Comparison of ENCODE assay signal across 12 mouse cellular contexts in the genomic region with DNA sequence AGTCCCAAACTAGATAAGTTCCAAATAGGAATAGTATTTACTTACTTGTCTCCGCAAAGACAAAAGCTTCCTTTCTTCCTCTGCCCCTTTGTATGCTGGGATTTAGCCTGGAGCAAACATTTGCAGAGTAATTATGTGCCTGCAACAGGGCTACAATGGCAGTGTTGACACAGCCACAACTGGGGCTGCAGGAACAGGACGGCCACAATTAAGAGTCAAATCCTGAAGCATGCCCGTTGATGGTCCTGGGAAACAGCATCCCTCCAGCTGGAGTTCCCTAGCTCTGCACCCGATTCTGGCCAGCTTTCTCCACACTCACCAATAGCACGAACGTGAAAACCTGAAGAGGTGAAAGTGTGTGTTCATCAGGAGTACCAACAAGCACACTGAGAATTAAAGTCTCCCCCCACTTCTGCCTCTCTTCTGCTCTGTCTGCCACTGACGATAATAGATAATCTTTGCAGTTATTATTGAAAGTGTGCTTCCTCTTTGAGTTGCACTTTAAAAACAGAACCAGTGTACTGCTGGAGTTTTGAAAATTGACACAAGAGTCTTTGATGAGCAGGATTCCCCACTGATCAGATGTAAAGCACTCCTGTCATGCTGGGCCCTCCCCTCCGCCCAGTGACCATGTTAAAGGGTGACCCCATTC. TPM values are rescaled to one million over a fixed set of nuclear protein-coding genes. Genes with fewer than 3 reads are reported as not detected.
A peak's percentile ranks its signal among the peaks of the same experiment; 100 is the strongest.
DNase-seq lines count a peak whose midpoint lies in the region; ATAC-seq and TF ChIP-seq lines count a peak whose summit lies in the region.
"Had no signal": no experiment of that assay in that cellular context is flagged by ENCODE, and none has a peak within 500 bp of the region (broad histone marks: within the 10 kb centered on the region; RNA-seq: fewer than 3 reads in every experiment).

No protein-coding gene starts in this region.

- H3K36me3 ChIP-seq in kidney, adult 2 months (ENCODE audit: control insufficient read depth, insufficient read depth, low read length) = no peaks in the 10 kb centered on the region; the same call in 1 of the 2 replicates
- H3K36me3 ChIP-seq in embryonic facial prominence, embryonic 10.5 days (replicated peaks) = peaks cover 8% of the 10 kb centered on the region
- H3K36me3 ChIP-seq in midbrain, embryonic 14.5 days (ENCODE audit: control insufficient read depth, insufficient read depth, low read length) = 0 out of 2 replicates have a peak, but pooled peaks cover 8% of the 10 kb centered on the region

- H3K4me3 ChIP-seq in kidney, adult 2 months (ENCODE audit: insufficient read depth, low read depth, low read length) = no peak overlapping the region
- H3K4me3 ChIP-seq in embryonic facial prominence, embryonic 10.5 days = peak overlapping the region; percentile 23; the same call in 1 of the 2 replicates
- H3K4me3 ChIP-seq in midbrain, embryonic 14.5 days (replicated peaks; ENCODE audit: low read depth, low read length) = no peak overlapping the region
- H3K4me3 ChIP-seq: kidney, embryonic 15.5 days had no signal

- 0 out of 2 replicates have a peak overlapping the region, but pooled peaks have one; percentile 13 for H3K27ac ChIP-seq in kidney, adult 2 months (ENCODE audit: insufficient read depth, low read depth, low read length)
- H3K27ac ChIP-seq in embryonic facial prominence, embryonic 10.5 days (replicated peaks) = peak overlapping the region; percentile 74
- no peak overlapping the region for H3K27ac ChIP-seq in midbrain, embryonic 14.5 days (replicated peaks; ENCODE audit: low read depth, low read length)
- H3K27ac ChIP-seq: kidney, embryonic 15.5 days; liver, embryonic 14.5 days had no signal

- no peaks in the 10 kb centered on the region for H3K9me3 ChIP-seq in embryonic facial prominence, embryonic 10.5 days
- no peaks in the 10 kb centered on the region for H3K9me3 ChIP-seq in midbrain, embryonic 14.5 days (ENCODE audit: control insufficient read depth, low read length)
- H3K9me3 ChIP-seq: kidney, embryonic 15.5 days had no signal

- H3K27me3 ChIP-seq in kidney, adult 2 months (replicated peaks; ENCODE audit: control insufficient read depth, insufficient read depth, low read length) = no peaks in the 10 kb centered on the region
- no peaks in the 10 kb centered on the region for H3K27me3 ChIP-seq in embryonic facial prominence, embryonic 10.5 days (replicated peaks; ENCODE audit: low read depth, poor library complexity, severe bottlenecking)
- no peaks in the 10 kb centered on the region for H3K27me3 ChIP-seq in midbrain, embryonic 14.5 days (ENCODE audit: control insufficient read depth, insufficient read depth, low read length)
- H3K27me3 ChIP-seq: kidney, embryonic 15.5 days had no signal

- TF ChIP-seq POLR2A in kidney, adult 2 months (IDR thresholded peaks at IDR 0.05; ENCODE audit: low read depth, low read length) = no peak
- TF ChIP-seq POLR2A in brain, embryonic 14.5 days (IDR thresholded peaks at IDR 0.05; ENCODE audit: borderline replicate concordance, extremely low read depth, insufficient read depth, insufficient read length, poor library complexity, severe bottlenecking) = no peak

- DNase-seq in kidney, adult 2 months = no peak
- no peak for DNase-seq in kidney, postnatal 14 days
- peak; percentile 77 for DNase-seq in brain, embryonic 14.5 days (ENCODE audit: low read depth)
- peak; percentile 65 for DNase-seq in embryonic facial prominence, embryonic 10.5 days (ENCODE audit: low spot score)
- DNase-seq in midbrain, embryonic 14.5 days = peak; percentile 49
- DNase-seq in urinary bladder, adult 18-20 months (ENCODE audit: low spot score in 2 of 2) = no peak
- no peak for DNase-seq in thymus, postnatal 14 days
- DNase-seq in layer of hippocampus, postnatal 25 days (ENCODE audit: extremely low spot score in 1 of 2, low spot score in 1 of 2) = no peak
- DNase-seq: gastrocnemius, postnatal 10 days; heart, postnatal 10 days had no signal

- no peak overlapping the region for H3K4me2 ChIP-seq in midbrain, embryonic 14.5 days (ENCODE audit: low read length)
- H3K4me2 ChIP-seq: kidney, embryonic 15.5 days had no signal

- H3K4me1 ChIP-seq in kidney, adult 2 months (ENCODE audit: control insufficient read depth, insufficient read depth, low read length) = peaks cover 6% of the 10 kb centered on the region; the same call in 1 of the 2 replicates
- H3K4me1 ChIP-seq in embryonic facial prominence, embryonic 10.5 days = peaks cover 77% of the 10 kb centered on the region
- H3K4me1 ChIP-seq in midbrain, embryonic 14.5 days (ENCODE audit: control insufficient read depth, insufficient read depth, low read length) = 0 out of 2 replicates have a peak, but pooled peaks cover 3% of the 10 kb centered on the region

- no peak for ATAC-seq in midbrain, embryonic 14.5 days (ENCODE audit: low FRiP score, low TSS enrichment)

- no peak for TF ChIP-seq CTCF in kidney, adult 2 months (conservative IDR thresholded peaks at IDR 0.05; ENCODE audit: insufficient read depth, insufficient read length, low read depth, low read length)
- TF ChIP-seq CTCF in brain, embryonic 14.5 days (IDR thresholded peaks at IDR 0.05; ENCODE audit: borderline replicate concordance, extremely low read depth, insufficient read depth, insufficient read length) = no peak

- 62% methylated on average over 8 of the region's 8 CpGs for WGBS in kidney, adult 2 months
- WGBS in embryonic facial prominence, embryonic 10.5 days = 9% methylated on average over 8 of the region's 8 CpGs
- WGBS in midbrain, embryonic 14.5 days = 8% methylated on average over 8 of the region's 8 CpGs

- H3K9ac ChIP-seq in midbrain, embryonic 14.5 days (replicated peaks; ENCODE audit: low read length) = no peak overlapping the region
- H3K9ac ChIP-seq: kidney, embryonic 15.5 days; liver, embryonic 14.5 days had no signal

RNA-seq across cellular contexts. Expression of a gene that starts 54.2 kb away (rescaled TPM):
- polyA plus RNA-seq in kidney, adult 2 months (2012; rRNA removed) = 15.1 and 17.7 TPM in 2 replicates
- 29.1 and 34.6 TPM in 2 replicates for polyA plus RNA-seq in brain, embryonic 14.5 days (2012; rRNA removed)
- 8.9 and 10.0 TPM in 2 replicates for polyA plus RNA-seq in embryonic facial prominence, embryonic 10.5 days (2016; fragmentation: Nextera tagmentation; extraction: Ambion mirVana)
- 12.6 and 14.3 TPM in 2 replicates for polyA plus RNA-seq in midbrain, embryonic 14.5 days (2014; fragmentation: Nextera tagmentation; extraction: Ambion mirVana)
- total RNA-seq in layer of hippocampus, postnatal 25 days (2021) = 10 to 100 TPM in 1 of 2 experiments, 1 to 10 TPM in 1; 9.9 to 16.7 TPM

RNA-seq across cellular contexts. Expression of a gene that starts 54.3 kb away (rescaled TPM):
- polyA plus RNA-seq in kidney, adult 2 months (2012; rRNA removed) = 4.8 and 6.1 TPM in 2 replicates
- polyA plus RNA-seq in brain, embryonic 14.5 days (2012; rRNA removed) = 13.1 and 16.1 TPM in 2 replicates
- 19.8 and 21.0 TPM in 2 replicates for polyA plus RNA-seq in embryonic facial prominence, embryonic 10.5 days (2016; fragmentation: Nextera tagmentation; extraction: Ambion mirVana)
- polyA plus RNA-seq in midbrain, embryonic 14.5 days (2014; fragmentation: Nextera tagmentation; extraction: Ambion mirVana) = 16.6 and 17.2 TPM in 2 replicates
- total RNA-seq in layer of hippocampus, postnatal 25 days (2021) = 10 to 100 TPM in 1 of 2 experiments, 1 to 10 TPM in 1; 10.0 to 11.4 TPM

Comparison
In these comparisons a context has a peak if more than half of its experiments do, and no peak if none do; other contexts are left out.
1. DNase-seq: peak in brain, embryonic 14.5 days (single experiment), embryonic facial prominence, embryonic 10.5 days (single experiment) and midbrain, embryonic 14.5 days (single experiment); none in kidney, adult 2 months (single experiment), kidney, postnatal 14 days (single experiment), urinary bladder, adult 18-20 months (0 of 2), thymus, postnatal 14 days (single experiment) and layer of hippocampus, postnatal 25 days (0 of 2).